Mouse (Mus musculus): ENCODE results near the gene Snta1.

The Snta1 gene

GRCm38 (mm10) chr2:154407643-154408445, at the start of gene Snta1:
Gene Snta1, minus strand, starts transcription at chr2:154408099.
- WGBS = 1% methylated on average over 84 of the region's 84 CpGs

- 30% methylated on average over 5 of the region's 5 CpGs for WGBS
Observed at GRCm38 (mm10) chr2:154455776-154456175, 47.9 kb upstream of the Snta1 start.

- WGBS = 51% methylated on average over 3 of the region's 3 CpGs
Observed at GRCm38 (mm10) chr2:154454605-154455004, 46.7 kb upstream of the Snta1 start.

GRCm38 (mm10) chr2:154454099-154454498, 46.2 kb upstream of the Snta1 start:
- WGBS = 67% methylated on average over 1 of the region's 1 CpGs

GRCm38 (mm10) chr2:154452951-154453350, 45.1 kb upstream of the Snta1 start:
- 96% methylated on average over 2 of the region's 2 CpGs for WGBS

- over 99% methylated on average over 8 of the region's 8 CpGs for WGBS
Observed at GRCm38 (mm10) chr2:154447821-154448220, 39.9 kb upstream of the Snta1 start.

GRCm38 (mm10) chr2:154437191-154437527, 29.3 kb upstream of the Snta1 start:
- WGBS = 9% methylated on average over 7 of the region's 7 CpGs

GRCm38 (mm10) chr2:154436458-154437190, 28.7 kb upstream of the Snta1 start, which contains the start of gene Cbfa2t2:
Gene Cbfa2t2, plus strand, starts transcription at chr2:154436481.
- WGBS = 1% methylated on average over 67 of the region's 70 CpGs

- WGBS = 2% methylated on average over 44 of the region's 44 CpGs
Observed at GRCm38 (mm10) chr2:154436076-154436457, 28.2 kb upstream of the Snta1 start.

GRCm38 (mm10) chr2:154434690-154435089, 26.8 kb upstream of the Snta1 start:
- WGBS = 98% methylated on average over 7 of the region's 7 CpGs

GRCm38 (mm10) chr2:154433391-154433790, 25.5 kb upstream of the Snta1 start:
- WGBS = 70% methylated on average over 3 of the region's 3 CpGs

- 77% methylated on average over 2 of the region's 2 CpGs for WGBS
Observed at GRCm38 (mm10) chr2:154432696-154433095, 24.8 kb upstream of the Snta1 start.

GRCm38 (mm10) chr2:154430566-154430965, 22.7 kb upstream of the Snta1 start:
- 98% methylated on average over 2 of the region's 2 CpGs for WGBS

GRCm38 (mm10) chr2:154427853-154428360, 20.0 kb upstream of the Snta1 start:
- WGBS = 33% methylated on average over 17 of the region's 17 CpGs

- WGBS = 63% methylated on average over 11 of the region's 11 CpGs
Observed at GRCm38 (mm10) chr2:154426905-154427852, 19.3 kb upstream of the Snta1 start.

- 11% methylated on average over 25 of the region's 25 CpGs for WGBS
Observed at GRCm38 (mm10) chr2:154426188-154426904, 18.4 kb upstream of the Snta1 start.

GRCm38 (mm10) chr2:154425522-154425921, 17.6 kb upstream of the Snta1 start:
- 95% methylated on average over 3 of the region's 3 CpGs for WGBS

GRCm38 (mm10) chr2:154423548-154423947, 15.6 kb upstream of the Snta1 start:
- 95% methylated on average over 2 of the region's 2 CpGs for WGBS

- WGBS = 58% methylated on average over 5 of the region's 5 CpGs
Observed at GRCm38 (mm10) chr2:154422181-154422580, 14.3 kb upstream of the Snta1 start.

- whole genome bisulfite sequencing = 56% methylated on average over 7 of the region's 7 CpGs
Observed at GRCm38 (mm10) chr2:154420942-154421731, 13.2 kb upstream of the Snta1 start.
